Mouse (Mus musculus) embryonic fibroblast, embryonic 13.5 days (primary cell): ENCODE data around the gene Pltp.

ENCODE experiments used
- CTCF ChIP-seq: IDR thresholded peaks from 2 replicates; pipeline ENCODE4 v1.5.1; 2011; ENCODE audit warnings: mild to moderate bottlenecking, control low read depth, low read length, moderate library complexity, borderline replicate concordance; ENCODE audit not compliant: insufficient read depth
- POLR2A ChIP-seq: IDR thresholded peaks from 2 replicates; pipeline ENCODE4 v1.6.1; 2011; ENCODE audit warnings: low read depth, mild to moderate bottlenecking, control low read depth, low read length, moderate library complexity

DNA sequence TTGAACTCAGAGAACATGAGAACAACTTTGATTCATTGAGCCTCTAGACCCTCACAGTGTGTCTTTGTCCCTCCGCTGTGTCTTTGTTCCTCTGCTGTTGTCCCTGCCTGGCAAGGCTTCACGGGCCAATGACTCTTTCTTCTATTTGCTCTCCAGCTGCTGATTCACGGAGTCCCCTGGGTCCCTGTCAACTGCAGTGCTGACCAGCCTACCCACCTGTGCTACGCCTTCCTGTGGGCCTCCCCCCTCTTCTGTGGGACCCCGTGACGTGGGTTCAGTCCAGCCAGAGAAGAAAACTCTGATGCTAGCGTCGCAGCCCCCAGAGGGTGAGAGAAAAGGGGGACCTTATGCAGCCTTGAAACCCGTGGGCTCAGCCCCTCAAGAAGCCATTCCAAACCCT lies 25.1 kb upstream of the Pltp start:
- TF ChIP-seq CTCF (no peak), POLR2A (no peak)
